Mouse (Mus musculus): ENCODE data around the gene Ect2.

DNA sequence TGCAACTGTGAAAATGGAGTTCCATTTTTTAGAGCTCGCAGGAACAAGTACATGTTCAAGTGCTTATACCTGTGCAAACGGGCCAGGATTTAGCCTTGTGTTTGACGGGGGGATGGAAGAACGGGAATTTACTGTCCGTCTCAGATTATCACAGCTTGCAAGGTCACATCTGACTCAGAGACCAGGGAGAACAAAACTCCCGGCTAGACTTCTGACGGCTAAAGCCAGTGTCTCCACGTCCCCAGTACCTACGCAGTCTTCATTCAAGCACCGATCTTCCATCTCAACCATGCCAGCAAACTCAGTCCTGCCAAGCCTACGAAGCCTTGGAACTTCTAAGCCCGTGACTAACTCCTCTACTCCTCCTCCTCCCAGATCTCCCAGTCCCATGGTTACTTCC lies 93.2 kb downstream of the Ect2 start:
- TF ChIP-seq CTCF (IDR thresholded peaks at IDR 0.05; ENCODE audit: insufficient read depth, low read depth, low read length): no peak
- no peak for TF ChIP-seq POLR2A (IDR thresholded peaks at IDR 0.05; ENCODE audit: insufficient read depth, low read depth, low read length)

Data from olfactory bulb, adult 2 months (tissue).